Mouse (Mus musculus) T-helper 1 cell (primary cell): ENCODE measurements around the gene Ntmt1.

Experiments used
- in situ Hi-C: fragments of 300-600 bp; cut with MboI, MseI; formaldehyde crosslinking; loops from one replicate; pipeline ENCODE4 v1.15.1; 2025; ENCODE audit warnings: high pct_unique_total_duplicates

Ntmt1 gene

GRCm38 (mm10) chr2:30822460-30822859, 14.8 kb downstream of the Ntmt1 start:
- in situ Hi-C loops: loop anchor here (10.0 to 25.0 kb wide), 2 partner anchors 888 to 1185 kb away; partner anchors contain the start of gene Gle1

- in situ Hi-C loops: loop anchor here (10.0 to 25.0 kb wide), 2 partner anchors 889 to 1186 kb away; partner anchors contain the start of gene Gle1
Measured at GRCm38 (mm10) chr2:30823385-30824153, 15.9 kb downstream of the Ntmt1 start.

GRCm38 (mm10) chr2:30826825-30827748, 19.5 kb downstream of the Ntmt1 start:
- in situ Hi-C loops: loop anchor here (10.0 kb wide), 1 partner anchor 892 kb away; the partner anchor contains the start of gene Gle1

GRCm38 (mm10) chr2:30827749-30828475, 20.3 kb downstream of the Ntmt1 start:
- in situ Hi-C loops: loop anchor here (10.0 kb wide), 1 partner anchor 893 kb away; the partner anchor contains the start of gene Gle1

GRCm38 (mm10) chr2:30829315-30829714, 21.7 kb downstream of the Ntmt1 start:
- in situ Hi-C loops: loop anchor here (10.0 kb wide), 1 partner anchor 895 kb away; the partner anchor contains the start of gene Gle1

GRCm38 (mm10) chr2:30830283-30830795, 22.7 kb downstream of the Ntmt1 start, which contains the start of gene Asb6:
Gene Asb6, minus strand, starts transcription at chr2:30830333.
- in situ Hi-C loops: no loop called here

GRCm38 (mm10) chr2:30833644-30834043, 26.0 kb downstream of the Ntmt1 start:
- in situ Hi-C loops: no loop called here

- in situ Hi-C loops: no loop called here
Measured at GRCm38 (mm10) chr2:30834373-30835022, 26.9 kb downstream of the Ntmt1 start, which contains the start of gene Prrx2. Gene Prrx2, plus strand, starts transcription at chr2:30834972.

GRCm38 (mm10) chr2:30836238-30836990, 28.8 kb downstream of the Ntmt1 start:
- in situ Hi-C loops: no loop called here

GRCm38 (mm10) chr2:30842615-30843014, 35.0 kb downstream of the Ntmt1 start:
- in situ Hi-C loops: no loop called here

GRCm38 (mm10) chr2:30845152-30846070, 37.8 kb downstream of the Ntmt1 start:
- in situ Hi-C loops: no loop called here

GRCm38 (mm10) chr2:30846236-30846635, 38.6 kb downstream of the Ntmt1 start:
- in situ Hi-C loops: no loop called here

- in situ Hi-C loops: no loop called here
Measured at GRCm38 (mm10) chr2:30846723-30847122, 39.1 kb downstream of the Ntmt1 start.

- in situ Hi-C loops: no loop called here
Measured at GRCm38 (mm10) chr2:30848184-30848583, 40.6 kb downstream of the Ntmt1 start.

GRCm38 (mm10) chr2:30850581-30850980, 43.0 kb downstream of the Ntmt1 start:
- in situ Hi-C loops: no loop called here

- in situ Hi-C loops: no loop called here
Measured at GRCm38 (mm10) chr2:30852771-30853313, 45.2 kb downstream of the Ntmt1 start.

- in situ Hi-C loops: no loop called here
Measured at GRCm38 (mm10) chr2:30857076-30857475, 49.5 kb downstream of the Ntmt1 start.

- in situ Hi-C loops: no loop called here
Measured at GRCm38 (mm10) chr2:30859782-30860181, 52.2 kb downstream of the Ntmt1 start.
